Mouse (Mus musculus) skeletal muscle tissue, adult 2 months (tissue): ENCODE results near the gene Zan.

Experiments
- DNase-seq: peaks from one replicate; pipeline ENCODE4 v3.0.0-alpha.2; 2012; ENCODE audit warnings: low read depth, low spot score

Gene Zan

GRCm38 (mm10) chr5:137334317-137334716, 142.5 kb downstream of the Zan start:
- DNase-seq, result no peak

- peak; percentile 81 for DNase-seq
Measured at GRCm38 (mm10) chr5:137333512-137334174, 143.2 kb downstream of the Zan start, which contains the start of gene Slc12a9. Gene Slc12a9 (minus strand): TSS chr5:137333597.

GRCm38 (mm10) chr5:137332857-137333511, 143.9 kb downstream of the Zan start:
- no peak for DNase-seq

GRCm38 (mm10) chr5:137330910-137331309, 146.0 kb downstream of the Zan start:
- no peak for DNase-seq
